ENCODE assay signal across 17 mouse cellular contexts in the genomic region with DNA sequence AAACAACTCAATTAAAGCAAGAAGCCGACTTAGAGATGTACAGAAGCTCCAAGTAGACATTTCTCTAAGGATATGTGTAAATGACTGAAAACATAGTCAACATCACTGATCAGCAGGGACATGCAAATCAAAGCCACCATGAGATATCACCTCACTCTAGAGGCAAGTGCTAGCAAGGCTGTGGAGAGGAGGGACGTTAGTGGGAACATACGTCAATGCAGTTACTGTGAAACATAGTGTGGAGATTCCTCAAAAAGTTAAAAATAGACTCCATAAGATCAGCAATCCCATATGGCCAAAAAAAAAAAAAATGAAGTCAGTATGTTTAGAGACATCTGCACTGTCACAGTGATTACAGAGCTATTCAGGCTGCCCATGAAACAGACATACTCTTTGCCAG.
"Had no signal": no experiment of that assay in that cellular context is flagged by ENCODE, and none has a peak within 500 bp of the region (broad histone marks: within the 10 kb centered on the region; RNA-seq: fewer than 3 reads in every experiment).

No protein-coding gene starts in this region.

- DNase-seq: lung, adult 18-20 months; lung, embryonic 14.5 days; lung, postnatal 10 days; lung, postnatal 4 days; midbrain, embryonic 14.5 days; retina, postnatal 1 day; right cerebral cortex, postnatal 4 days; spleen, adult 18-20 months; thymus, adult 18-20 months; thymus, postnatal 14 days; thymus, postnatal 36 days had no signal

- H3K27me3 ChIP-seq: midbrain, embryonic 12.5 days; neural tube, embryonic 13.5 days; neural tube, embryonic 15.5 days had no signal

- H3K4me1 ChIP-seq: midbrain, embryonic 10.5 days; midbrain, embryonic 12.5 days; neural tube, embryonic 13.5 days; neural tube, embryonic 15.5 days had no signal

- H3K4me2 ChIP-seq: lung, embryonic 14.5 days; midbrain, embryonic 12.5 days; neural tube, embryonic 13.5 days; neural tube, embryonic 15.5 days had no signal

- H3K36me3 ChIP-seq: midbrain, embryonic 10.5 days; midbrain, embryonic 12.5 days; neural tube, embryonic 13.5 days; neural tube, embryonic 15.5 days had no signal

- ATAC-seq: midbrain, embryonic 16.5 days had no signal

- H3K27ac ChIP-seq: midbrain, embryonic 10.5 days; midbrain, embryonic 12.5 days; neural tube, embryonic 13.5 days; neural tube, embryonic 15.5 days had no signal

- H3K4me3 ChIP-seq: midbrain, embryonic 10.5 days; midbrain, embryonic 12.5 days; myocyte; neural tube, embryonic 13.5 days; neural tube, embryonic 15.5 days had no signal

- H3K9me3 ChIP-seq: midbrain, embryonic 10.5 days; midbrain, embryonic 12.5 days; neural tube, embryonic 13.5 days; neural tube, embryonic 15.5 days had no signal

- H3K9ac ChIP-seq: lung, embryonic 14.5 days; midbrain, embryonic 12.5 days; neural tube, embryonic 13.5 days; neural tube, embryonic 15.5 days had no signal
